Mouse (Mus musculus) MEL (cell line): ENCODE results near the gene Ccdc172.

Experiments
- CTCF ChIP-seq, 3 experiments: IDR thresholded peaks in 2 of 3; conservative IDR thresholded peaks in 1 of 3; 2 replicates each; pipeline ENCODE4 v1.5.1; 2011 to 2012; ENCODE audit warnings: low read length in 3 of 3, low read depth in 2 of 3, mild to moderate bottlenecking in 2 of 3, improper control_type of control experiment in 1 of 3, inconsistent platforms in 1 of 3, mixed read lengths in 1 of 3, moderate library complexity in 1 of 3; ENCODE audit not compliant: control insufficient read depth in 1 of 3, insufficient read depth in 1 of 3, poor library complexity in 1 of 3, severe bottlenecking in 1 of 3
- E2F4 ChIP-seq: IDR thresholded peaks from 2 replicates; pipeline ENCODE4 v1.6.1; 2011; ENCODE audit warnings: low read depth, low read length, improper control_type of control experiment, borderline replicate concordance
- ELF1 ChIP-seq: IDR thresholded peaks from 2 replicates; pipeline ENCODE4 v1.6.1; 2014; ENCODE audit warnings: low read depth, mild to moderate bottlenecking, inconsistent platforms, low read length, improper control_type of control experiment, moderate library complexity
- GATA1 ChIP-seq: IDR thresholded peaks from 2 replicates; pipeline ENCODE4 v1.6.1; 2011; ENCODE audit warnings: low read depth, low read length, improper control_type of control experiment
- POLR2A ChIP-seq, 2 experiments: IDR thresholded peaks; 2 replicates each; pipeline ENCODE4 v1.6.1; 2011 to 2012; ENCODE audit warnings: low read length in 2 of 2, mild to moderate bottlenecking in 2 of 2, control low read depth in 1 of 2, improper control_type of control experiment in 1 of 2, low read depth in 1 of 2, moderate library complexity in 1 of 2; ENCODE audit not compliant: control insufficient read depth in 1 of 2, insufficient read depth in 1 of 2, poor library complexity in 1 of 2
- RCOR1 ChIP-seq: IDR thresholded peaks from 2 replicates; pipeline ENCODE4 v1.6.1; 2012; ENCODE audit warnings: low read depth, mild to moderate bottlenecking, inconsistent platforms, low read length, improper control_type of control experiment

DNA sequence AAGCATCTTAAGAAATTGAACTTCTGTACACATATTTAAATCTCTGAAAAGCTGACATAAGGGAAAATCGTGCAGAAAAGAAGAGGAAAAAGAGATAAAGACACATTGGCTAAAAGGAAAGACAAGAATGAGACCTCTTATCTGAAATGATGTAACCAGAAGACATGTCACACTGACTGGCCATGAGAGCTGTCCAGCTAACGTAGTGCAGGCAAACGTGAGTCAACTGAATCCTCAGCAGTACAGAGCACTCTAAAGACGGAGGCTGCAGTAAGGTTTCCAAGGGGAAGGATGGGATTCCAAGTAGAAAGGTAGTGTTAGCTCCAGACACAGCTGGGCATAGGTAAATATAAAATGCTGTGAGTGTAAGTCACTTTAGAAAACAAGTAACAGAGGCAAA is 36.6 kb downstream of the Ccdc172 start:
- TF ChIP-seq CTCF (IDR thresholded peaks at IDR 0.05 in 2 of 3, conservative IDR thresholded peaks at IDR 0.05 in 1 of 3; ENCODE audit: control insufficient read depth in 1 of 3, insufficient read depth in 1 of 3, low read depth in 2 of 3, low read length in 3 of 3, poor library complexity in 1 of 3, severe bottlenecking in 1 of 3): no peak
- no peak for TF ChIP-seq E2F4
- TF ChIP-seq POLR2A (IDR thresholded peaks at IDR 0.05; ENCODE audit: control insufficient read depth in 1 of 2, insufficient read depth in 1 of 2, low read depth in 1 of 2, low read length in 2 of 2, poor library complexity in 1 of 2): no peak
- no peak for TF ChIP-seq GATA1
- TF ChIP-seq ELF1: no peak
- TF ChIP-seq RCOR1: no peak
